Mouse (Mus musculus) limb, embryonic 14.5 days (tissue): ENCODE measurements around the gene Tnfrsf23. TPM values are rescaled to one million over a fixed set of nuclear protein-coding genes. Genes with fewer than 3 reads are reported as not detected.

ENCODE experiments used
- ATAC-seq: fragments of 200-750 bp; cut with Nextera tagmentation; 2 replicates; pipeline ENCODE4 v1.8.0; 2017; ENCODE audit warnings: low read depth, moderate number of reproducible peaks, moderate TSS enrichment; ENCODE audit not compliant: low FRiP score
- DNase-seq: peaks from one replicate; pipeline ENCODE4 v3.0.0-alpha.2; 2015; ENCODE audit warnings: low spot score
- H3K27ac ChIP-seq: fragments of 300-500 bp; sonication (generic); replicated peaks from 2 replicates; pipeline ENCODE4 v1.5.1; 2014; ENCODE audit warnings: low read depth, mild to moderate bottlenecking, low read length, moderate library complexity, mixed read lengths
- H3K27me3 ChIP-seq: fragments of 300-500 bp; sonication (generic); 2 replicates; pipeline ENCODE4 v1.6.1; 2014; ENCODE audit warnings: low read length, mixed read lengths; ENCODE audit not compliant: control insufficient read depth, insufficient read depth
- H3K36me3 ChIP-seq: fragments of 300-500 bp; sonication (generic); 2 replicates; pipeline ENCODE4 v1.6.1; 2014; ENCODE audit warnings: mild to moderate bottlenecking, low read length, moderate library complexity, mixed read lengths; ENCODE audit not compliant: control insufficient read depth, insufficient read depth
- H3K4me1 ChIP-seq: fragments of 300-500 bp; sonication (generic); 2 replicates; pipeline ENCODE4 v1.6.1; 2014; ENCODE audit warnings: antibody characterized with exemption, low read length, mixed read lengths; ENCODE audit not compliant: control insufficient read depth, insufficient read depth
- H3K4me2 ChIP-seq: fragments of 300-500 bp; sonication (generic); replicated peaks from 2 replicates; pipeline ENCODE4 v1.6.1; 2014; ENCODE audit warnings: low read depth, mild to moderate bottlenecking, low read length, moderate library complexity; ENCODE audit not compliant: severe bottlenecking
- H3K4me3 ChIP-seq: fragments of 300-500 bp; sonication (generic); replicated peaks from 2 replicates; pipeline ENCODE4 v1.5.1; 2014; ENCODE audit warnings: low read length
- H3K9ac ChIP-seq: fragments of 300-500 bp; sonication (generic); 2 replicates; pipeline ENCODE4 v1.6.1; 2014; ENCODE audit warnings: mild to moderate bottlenecking, low read depth, low read length, moderate library complexity; ENCODE audit not compliant: severe bottlenecking
- H3K9me3 ChIP-seq: fragments of 300-500 bp; sonication (generic); 2 replicates; pipeline ENCODE4 v1.6.1; 2016; ENCODE audit warnings: low read length; ENCODE audit not compliant: control insufficient read depth
- POLR2A ChIP-seq: fragments of 200-500 bp; IDR thresholded peaks from 2 replicates; pipeline ENCODE4 v1.8.0; 2012; ENCODE audit warnings: inconsistent platforms, mild to moderate bottlenecking, moderate library complexity, borderline replicate concordance; ENCODE audit not compliant: insufficient read depth, insufficient read length; ENCODE audit errors: extremely low read depth
- whole genome bisulfite sequencing: fragments of 180-500 bp; shearing (Covaris S2); extraction: QIAGEN DNeasy Blood & Tissue Kit; methylation state at CpG from one replicate; pipeline ENCODE4 v1.1.7; 2014; 5-methylcytosine and 5-hydroxymethylcytosine counted together
- polyA plus RNA-seq, 2 experiments: library from polyadenylated mRNA; depleted of rRNA in 1 of 2; stranded (reverse) in 1 of 2; unstranded in 1 of 2; fragments of >200 nt; fragmentation: Nextera tagmentation in 1 of 2; extraction: Ambion mirVana in 1 of 2; gene quantifications; 2 replicates each; pipeline versions ENCODE4 v1.2.1 to v1.2.3; 2012 to 2014

Gene Tnfrsf23
- polyA plus RNA-seq, 2 experiments = 2.8 to 5.5 TPM

DNA sequence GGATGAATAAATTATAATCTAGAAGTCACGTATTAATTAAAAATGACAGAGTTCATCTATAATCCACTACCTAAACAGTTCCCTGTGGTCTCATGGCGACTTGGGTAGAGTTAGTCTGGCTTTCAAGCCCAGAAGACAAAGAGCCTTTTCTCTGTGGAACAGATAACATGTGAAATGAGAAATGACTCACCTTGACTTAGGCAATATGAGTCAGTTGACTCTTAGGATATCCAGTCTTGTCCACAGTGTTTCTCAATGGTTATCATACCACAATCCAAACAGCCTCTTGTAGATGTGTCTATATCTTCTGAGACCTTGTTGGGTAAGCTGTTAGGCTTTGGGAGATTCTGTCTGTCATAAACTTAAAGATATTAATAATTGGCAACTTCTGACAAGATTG is 54.2 kb downstream of the Tnfrsf23 start:
- no peak for ATAC-seq

DNA sequence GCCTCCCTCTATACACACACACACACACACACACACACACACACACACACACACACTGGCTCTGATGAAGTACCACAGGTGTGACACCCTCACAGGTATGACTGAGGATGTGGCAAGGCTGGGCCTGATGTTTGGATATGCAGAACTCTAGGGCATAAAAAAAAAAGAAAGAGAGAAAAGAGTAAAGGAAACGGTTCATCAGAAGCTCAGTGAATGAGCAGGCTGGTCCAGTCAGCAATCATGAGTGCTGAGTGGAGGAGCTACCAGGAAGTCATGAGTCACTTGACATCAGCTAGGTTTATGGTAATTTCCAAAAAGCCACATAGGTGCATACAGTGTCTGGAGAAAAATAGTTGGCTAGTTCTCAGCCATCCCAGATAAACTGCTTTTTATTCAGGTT is 56.2 kb downstream of the Tnfrsf23 start:
- no peaks in the 10 kb centered on the region for H3K27me3 ChIP-seq
- H3K4me1 ChIP-seq = no peaks in the 10 kb centered on the region
- H3K4me3 ChIP-seq = no peak overlapping the region
- no peak overlapping the region for H3K9ac ChIP-seq
- ATAC-seq (no peak), DNase-seq (no peak)
- WGBS = 53% methylated on average over 1 of the region's 1 CpGs
- no peak for TF ChIP-seq POLR2A
- H3K36me3 ChIP-seq = no peaks in the 10 kb centered on the region
- no peaks in the 10 kb centered on the region for H3K9me3 ChIP-seq
- H3K4me2 ChIP-seq = no peak overlapping the region
- no peak overlapping the region for H3K27ac ChIP-seq

More for the DNA sequence above, 54.2 kb downstream of the Tnfrsf23 start:
- Histone ChIP-seq H3K27ac (no peak overlapping the region), H3K36me3 (no peaks in the 10 kb centered on the region), H3K9ac (no peak overlapping the region), H3K4me3 (no peak overlapping the region), H3K9me3 (no peaks in the 10 kb centered on the region), H3K27me3 (no peaks in the 10 kb centered on the region), H3K4me1 (no peaks in the 10 kb centered on the region), H3K4me2 (no peak overlapping the region)
- 53% methylated on average over 2 of the region's 2 CpGs for WGBS
- no peak for TF ChIP-seq POLR2A
- no peak for DNase-seq

DNA sequence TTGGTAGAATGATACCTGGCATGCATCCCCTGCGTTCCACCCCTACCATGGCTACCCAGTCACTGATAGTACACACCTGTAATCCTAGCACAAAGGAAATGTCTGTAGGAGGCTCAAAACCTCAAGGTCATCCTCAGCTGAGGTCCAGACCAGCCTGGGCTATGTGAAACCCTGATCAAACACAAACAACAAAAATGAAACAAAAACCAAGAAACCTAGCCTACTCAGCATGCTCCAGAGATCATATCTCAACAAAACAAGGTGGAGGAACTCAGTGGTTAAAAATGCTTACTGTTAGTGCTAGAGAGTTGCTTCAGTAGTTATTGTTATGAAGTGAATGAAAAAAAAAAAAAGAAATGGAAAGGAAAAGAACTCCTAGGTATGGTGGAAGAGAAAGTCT is 57.1 kb downstream of the Tnfrsf23 start, which contains the start of gene Tnfrsf26:
Gene Tnfrsf26 (minus strand): TSS at position 183 of the 400 bp plus-strand sequence.
- H3K27me3 ChIP-seq = no peaks in the 10 kb centered on the region
- no peak for DNase-seq
- H3K27ac ChIP-seq = no peak within 1 kb of the TSS
- H3K4me1 ChIP-seq = no peaks in the 10 kb centered on the region
- H3K4me3 ChIP-seq = no peak within 1 kb of the TSS
- no peaks in the 10 kb centered on the region for H3K36me3 ChIP-seq
- WGBS = 100% methylated on average over 1 of the region's 1 CpGs
- no peaks in the 10 kb centered on the region for H3K9me3 ChIP-seq
- no peak for TF ChIP-seq POLR2A
- H3K9ac ChIP-seq = no peak within 1 kb of the TSS
- H3K4me2 ChIP-seq = no peak within 1 kb of the TSS
- ATAC-seq = no peak

DNA sequence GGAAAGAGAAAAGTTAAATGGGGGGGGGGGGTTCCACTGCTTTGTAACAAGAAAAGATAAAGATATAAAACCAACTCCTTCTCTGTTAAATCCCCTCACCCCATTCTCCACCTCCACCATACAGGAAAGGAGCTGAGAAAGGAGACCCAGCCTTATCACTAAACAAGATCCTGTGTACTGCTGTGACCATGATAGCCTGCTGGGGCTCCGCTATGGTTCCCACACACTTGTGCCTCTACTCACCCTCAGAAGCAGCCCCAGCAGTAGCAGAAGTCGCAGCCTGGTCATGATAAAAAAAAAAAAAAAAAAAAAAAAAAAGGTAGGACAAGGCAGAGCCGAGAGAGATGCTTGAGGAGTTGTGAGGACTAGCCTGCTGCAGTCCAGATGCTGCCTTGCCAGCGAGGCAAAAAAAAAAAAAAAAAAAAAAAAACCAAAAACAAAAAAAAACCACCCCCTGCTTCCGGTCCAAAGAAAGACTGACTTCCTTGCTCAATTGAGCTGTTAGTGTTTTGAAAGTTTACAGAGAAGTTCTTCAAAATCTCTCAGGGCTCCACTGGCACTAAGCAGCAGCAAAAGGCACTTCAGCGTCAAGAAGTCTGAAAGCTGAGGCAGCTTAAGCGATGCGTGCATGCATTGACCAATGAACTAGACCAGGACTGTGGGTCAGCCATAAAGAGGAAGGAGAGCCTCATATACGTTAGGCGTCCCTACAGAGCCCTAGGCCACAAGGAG is 58.0 kb downstream of the Tnfrsf23 start:
- Histone ChIP-seq H3K9me3 (no peaks in the 10 kb centered on the region), H3K4me2 (no peak overlapping the region), H3K9ac (no peak overlapping the region), H3K4me3 (no peak overlapping the region), H3K36me3 (no peaks in the 10 kb centered on the region), H3K27me3 (no peaks in the 10 kb centered on the region), H3K27ac (no peak overlapping the region), H3K4me1 (no peaks in the 10 kb centered on the region)
- TF ChIP-seq POLR2A = no peak
- DNase-seq = no peak
- ATAC-seq = no peak
- WGBS = 58% methylated on average over 10 of the region's 10 CpGs

DNA sequence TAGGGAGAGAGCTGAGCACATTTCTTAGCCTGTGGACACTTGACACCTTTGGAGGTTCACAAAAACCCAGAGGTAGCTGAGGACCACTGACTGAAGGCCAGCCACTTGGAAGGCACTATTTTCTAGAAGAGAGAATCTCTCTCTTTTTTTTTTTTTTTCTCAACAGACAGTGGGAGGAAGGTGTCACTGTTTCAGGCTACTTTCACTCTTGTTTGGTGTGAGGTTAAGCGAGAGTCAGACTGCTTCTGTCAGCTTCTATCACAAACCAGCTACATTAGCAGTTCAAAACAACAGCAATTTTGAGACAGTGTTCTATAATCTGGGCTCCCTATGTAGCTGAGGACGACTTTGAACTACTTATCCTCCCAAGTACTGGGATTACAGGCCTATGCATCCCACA is 59.5 kb downstream of the Tnfrsf23 start:
- H3K4me2 ChIP-seq = no peak overlapping the region
- no peak overlapping the region for H3K4me3 ChIP-seq
- H3K4me1 ChIP-seq = no peaks in the 10 kb centered on the region
- WGBS = 58% methylated on average over 2 of the region's 2 CpGs
- no peak overlapping the region for H3K9ac ChIP-seq
- no peak for TF ChIP-seq POLR2A
- H3K27ac ChIP-seq = no peak overlapping the region
- no peaks in the 10 kb centered on the region for H3K27me3 ChIP-seq
- ATAC-seq (no peak), DNase-seq (no peak)
- no peaks in the 10 kb centered on the region for H3K9me3 ChIP-seq
- no peaks in the 10 kb centered on the region for H3K36me3 ChIP-seq
